Mouse (Mus musculus) urinary bladder, adult 18-20 months (tissue): ENCODE measurements around the gene Ulk3.
A peak's percentile ranks its signal among the peaks of the same experiment; 100 is the strongest.

Experiments used
- DNase-seq, 2 experiments: peaks; one replicate each; pipeline ENCODE4 v3.0.0; 2022; ENCODE audit warnings: low spot score in 2 of 2, mixed read lengths in 2 of 2

Gene Ulk3

DNA sequence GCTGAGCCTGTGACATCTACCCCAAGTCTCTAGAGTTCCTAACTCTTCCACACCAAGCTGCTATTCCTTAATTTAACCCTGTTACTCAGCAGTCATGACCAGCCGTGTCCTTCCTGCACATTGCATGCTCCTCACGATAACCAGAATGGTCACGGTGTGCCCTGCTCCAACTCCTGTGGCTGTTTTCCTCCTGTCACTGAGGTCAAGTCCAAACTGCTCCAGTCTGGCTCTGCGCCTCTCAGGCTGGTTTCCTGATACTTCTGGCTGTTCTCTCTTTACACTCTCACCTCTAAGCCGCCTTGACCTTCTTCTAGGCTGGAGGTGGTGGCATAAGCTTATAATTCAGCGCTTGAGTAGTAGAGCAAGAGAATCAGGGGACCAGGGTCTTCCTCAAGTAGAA lies 20.8 kb upstream of the Ulk3 start:
- DNase-seq = no peak

GRCm38 (mm10) chr9:57574397-57574796 lies 14.9 kb upstream of the Ulk3 start:
- no peak for DNase-seq

- DNase-seq = no peak
Measured at GRCm38 (mm10) chr9:57575577-57575976, 13.7 kb upstream of the Ulk3 start.

- no peak for DNase-seq
Measured at GRCm38 (mm10) chr9:57577144-57577849, 12.0 kb upstream of the Ulk3 start.

DNA sequence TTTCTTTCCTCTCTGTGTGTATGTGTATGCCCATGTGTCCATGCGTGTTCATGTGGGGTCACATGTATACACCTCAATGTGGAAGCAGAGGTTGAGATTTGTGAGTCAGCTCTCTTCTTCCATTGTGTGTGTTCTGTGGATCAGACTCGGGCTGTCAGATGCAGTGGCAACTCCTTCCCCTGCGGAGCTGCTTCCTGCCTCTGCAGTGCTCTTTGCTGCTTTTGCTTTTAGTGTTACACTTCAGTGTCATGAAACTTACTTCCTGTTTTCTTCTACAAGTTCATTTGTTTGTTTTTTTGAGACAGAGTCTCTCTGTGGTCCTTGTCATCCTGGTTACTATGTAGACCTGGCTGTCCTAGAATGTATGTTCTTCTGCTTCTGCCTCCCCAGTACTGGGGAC lies 4.3 kb upstream of the Ulk3 start:
- no peak for DNase-seq

DNA sequence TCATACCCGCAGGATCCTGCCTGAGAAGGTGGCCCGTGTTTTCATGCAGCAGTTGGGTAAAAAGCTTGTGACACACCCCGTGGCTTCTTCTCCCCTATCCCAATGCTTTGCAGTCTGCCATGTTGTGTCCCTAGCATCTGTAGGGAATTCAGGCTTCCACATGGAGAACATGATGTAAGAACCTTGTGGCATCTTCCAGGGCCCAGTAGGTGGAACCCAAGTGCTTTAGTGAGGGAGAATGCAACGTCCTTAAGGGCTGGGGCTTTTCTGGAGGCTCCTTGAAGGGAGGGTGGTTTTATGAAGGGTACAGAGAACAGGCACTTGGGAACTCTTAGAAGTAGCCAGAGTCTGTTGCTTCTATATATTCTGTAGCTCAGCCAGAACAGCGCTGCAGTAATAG lies 1.5 kb downstream of the Ulk3 start:
- no peak for DNase-seq

GRCm38 (mm10) chr9:57593454-57594173 lies 4.4 kb downstream of the Ulk3 start:
- no peak for DNase-seq

- no peak for DNase-seq
Measured at GRCm38 (mm10) chr9:57594174-57594509, 4.9 kb downstream of the Ulk3 start.

- DNase-seq = no peak
Measured at GRCm38 (mm10) chr9:57597265-57597664, 8.0 kb downstream of the Ulk3 start.

GRCm38 (mm10) chr9:57597929-57598382 lies 8.7 kb downstream of the Ulk3 start:
- no peak for DNase-seq

DNA sequence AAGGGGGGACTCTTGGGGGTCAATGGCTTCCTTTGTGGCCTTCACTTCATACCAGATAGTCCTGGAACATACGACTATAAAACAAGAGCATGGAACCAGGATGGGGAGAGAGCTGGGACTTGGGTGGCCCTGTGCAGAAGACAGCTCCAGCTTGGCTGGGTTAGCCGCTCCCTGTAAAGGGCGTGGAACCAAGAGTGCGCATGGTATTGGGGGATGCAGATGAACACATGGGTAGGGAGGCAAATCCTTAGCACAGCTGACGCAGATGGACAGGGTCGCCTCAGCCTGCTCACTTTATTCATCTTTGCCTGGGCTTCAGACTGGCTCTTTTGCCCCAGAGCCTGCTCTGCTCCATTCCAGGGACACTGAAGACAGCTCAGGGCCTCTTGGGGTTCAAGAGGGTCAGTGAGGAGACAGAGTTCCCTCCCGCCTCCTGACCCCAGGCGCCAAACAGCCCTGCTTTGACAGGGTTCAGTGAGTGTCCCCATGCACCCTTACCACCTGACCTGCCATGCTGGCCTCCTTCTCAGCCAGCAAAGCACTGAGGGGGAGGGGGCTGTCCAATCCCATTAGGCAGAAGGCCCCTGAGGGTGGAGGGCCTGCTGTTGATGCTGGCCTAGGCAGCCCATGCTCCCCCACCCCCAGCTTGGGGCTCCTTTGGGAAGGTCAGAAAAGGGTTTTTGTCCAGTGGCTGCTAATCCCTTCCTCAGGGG lies 9.8 kb downstream of the Ulk3 start:
- no peak for DNase-seq

DNA sequence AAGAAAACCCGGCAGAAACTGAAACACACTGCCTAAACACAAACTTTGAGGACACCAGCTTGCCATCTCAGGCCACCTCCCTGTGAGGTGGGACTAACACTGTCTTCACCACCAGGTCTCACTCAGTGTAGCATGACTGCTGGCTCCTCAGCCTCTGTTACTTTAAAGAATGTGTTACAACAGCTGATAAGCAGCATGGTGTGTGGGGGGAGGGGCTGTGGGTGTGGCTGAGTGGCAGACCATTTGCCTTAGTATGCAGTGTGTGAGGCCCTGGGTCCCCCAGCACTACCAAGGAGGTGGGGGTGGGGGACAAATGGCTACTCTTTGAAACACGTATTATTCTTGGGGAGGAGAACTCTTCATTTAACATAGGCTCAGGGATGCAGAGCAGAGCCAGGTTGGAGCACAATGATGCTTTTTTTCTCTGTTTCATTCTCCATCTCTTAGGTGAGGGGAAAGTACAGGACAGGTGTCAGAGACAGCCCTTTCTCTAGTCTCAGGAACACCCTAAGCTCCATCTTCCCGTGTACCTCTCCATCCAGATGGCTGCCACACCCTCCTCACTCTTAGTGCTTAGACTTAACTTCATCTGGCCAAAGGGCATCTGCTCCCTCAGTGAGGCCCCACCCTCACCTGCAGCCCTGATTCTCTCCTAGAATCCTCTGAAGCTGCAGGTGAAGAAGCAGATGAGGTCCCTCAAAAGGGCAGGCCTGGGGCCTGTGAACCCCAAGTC lies 11.5 kb downstream of the Ulk3 start:
- no peak for DNase-seq

GRCm38 (mm10) chr9:57601353-57601706 lies 12.1 kb downstream of the Ulk3 start:
- no peak for DNase-seq

DNA sequence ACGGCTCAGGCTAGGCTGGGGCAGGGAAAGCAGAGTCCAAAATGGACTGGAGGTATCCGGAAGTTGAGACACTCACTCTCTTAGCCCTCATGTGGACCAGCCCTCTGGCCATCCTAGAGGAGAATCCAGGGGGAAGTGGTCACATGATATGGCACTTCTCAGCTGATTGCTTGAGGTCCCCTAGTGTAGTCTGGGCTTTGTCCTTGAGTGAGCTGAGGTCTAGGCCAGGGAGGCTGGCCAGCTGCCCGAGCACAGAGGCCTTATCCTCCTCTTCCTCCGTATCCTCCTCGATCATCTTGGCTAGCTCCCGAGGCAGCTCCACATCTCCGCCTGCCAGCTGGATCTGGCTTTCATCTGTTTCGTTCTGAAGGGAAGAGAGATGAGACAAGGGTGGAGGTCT lies 12.8 kb downstream of the Ulk3 start:
- DNase-seq = no peak

GRCm38 (mm10) chr9:57604875-57605274 lies 15.6 kb downstream of the Ulk3 start:
- no peak for DNase-seq

DNA sequence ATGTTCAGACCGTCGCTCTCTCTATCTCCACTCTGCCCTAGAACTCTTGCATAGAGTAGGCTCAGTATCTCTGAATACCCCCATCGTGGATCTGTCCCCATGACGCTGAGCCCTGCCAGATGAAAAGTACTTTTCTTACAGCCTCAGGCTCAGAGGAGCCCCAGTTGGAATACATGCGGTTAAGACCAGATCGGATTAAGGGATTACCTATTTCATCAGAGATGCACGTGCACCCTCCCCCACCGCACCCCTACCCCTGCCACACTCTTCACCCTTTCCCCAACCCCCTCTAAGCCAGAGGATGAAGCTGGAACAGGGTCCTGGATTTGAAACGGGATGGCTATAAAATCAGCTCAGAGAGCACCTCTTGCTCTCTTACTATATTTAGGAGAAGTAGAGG lies 16.3 kb downstream of the Ulk3 start:
- no peak for DNase-seq

- peak in 1 of 2 experiments; percentile 31 for DNase-seq
Measured at GRCm38 (mm10) chr9:57606139-57606851, 17.0 kb downstream of the Ulk3 start, which contains the start of gene Cplx3. Gene Cplx3 (minus strand): TSS chr9:57606281.

GRCm38 (mm10) chr9:57609803-57610202 lies 20.6 kb downstream of the Ulk3 start:
- DNase-seq = no peak

GRCm38 (mm10) chr9:57610359-57610826 lies 21.1 kb downstream of the Ulk3 start:
- no peak for DNase-seq

- no peak for DNase-seq
Measured at GRCm38 (mm10) chr9:57612587-57612986, 23.3 kb downstream of the Ulk3 start.

- DNase-seq = no peak
Measured at GRCm38 (mm10) chr9:57613975-57614374, 24.7 kb downstream of the Ulk3 start.
